ENCODE assay signal across 12 mouse cellular contexts in the genomic region with DNA sequence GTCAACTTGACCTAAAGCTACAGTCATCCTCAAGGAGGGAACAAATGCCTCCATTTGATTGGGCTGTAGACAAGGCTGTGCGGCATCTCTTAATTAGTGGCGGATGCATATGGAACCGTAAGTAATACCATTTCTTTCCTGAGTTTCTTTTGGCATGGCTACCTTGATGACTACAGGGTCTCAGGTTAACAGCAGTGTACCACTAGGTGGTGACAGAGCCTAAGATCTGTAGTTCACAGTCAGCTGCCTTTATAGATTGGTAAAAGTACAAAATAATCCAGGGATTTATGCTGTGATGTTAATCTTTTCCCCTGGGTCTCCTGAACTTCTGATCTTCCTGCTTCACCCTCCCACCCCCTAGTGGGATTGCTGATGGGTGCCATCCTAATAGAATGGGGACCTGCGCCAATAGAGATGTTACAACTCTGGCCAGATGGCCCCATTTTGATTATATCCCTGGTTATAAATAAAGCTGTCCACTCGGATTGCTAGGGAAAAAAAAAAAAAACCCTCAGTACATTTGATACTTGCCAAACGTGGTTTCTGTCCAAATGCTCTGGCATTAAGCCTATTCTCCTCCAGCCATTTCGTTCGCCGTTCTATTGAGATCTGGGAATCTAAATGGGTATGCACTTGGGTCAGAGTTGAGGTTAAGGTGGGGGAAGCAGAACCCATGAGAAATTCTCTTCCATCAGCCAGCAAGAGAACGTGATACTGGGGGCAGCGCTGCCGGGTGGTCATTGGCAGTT. TPM values are rescaled to one million over a fixed set of nuclear protein-coding genes. Genes with fewer than 3 reads are reported as not detected.
DNase-seq lines count a peak whose midpoint lies in the region; ATAC-seq and TF ChIP-seq lines count a peak whose summit lies in the region.
"Had no signal": no experiment of that assay in that cellular context is flagged by ENCODE, and none has a peak within 500 bp of the region (broad histone marks: within the 10 kb centered on the region; RNA-seq: fewer than 3 reads in every experiment).

No protein-coding gene starts in this region.

- H3K27ac ChIP-seq in heart, adult 2 months, result no peak overlapping the region
- H3K27ac ChIP-seq in midbrain, embryonic 11.5 days (ENCODE audit: low read depth, low read length), result no peak overlapping the region
- H3K27ac ChIP-seq in midbrain, embryonic 15.5 days, result no peak overlapping the region
- no peak overlapping the region for H3K27ac ChIP-seq in cortical plate, adult 2 months (ENCODE audit: insufficient read depth, low read length)

- intact Hi-C loops in heart, adult 2 months (cut with DNase I), result no loop called here

- DNase-seq in heart, adult 2 months, result no peak
- no peak for DNase-seq in heart, adult 18-20 months
- peak; percentile 71 for DNase-seq in midbrain, embryonic 11.5 days (ENCODE audit: low spot score, missing footprints)
- peak; percentile 2 for DNase-seq in Muller cell, postnatal 12 days (ENCODE audit: inconsistent ontology term)
- no peak for DNase-seq in ovary, postnatal 14 days (ENCODE audit: low spot score)
- no peak for DNase-seq in frontal cortex, postnatal 36 days (ENCODE audit: low spot score in 2 of 2)
- DNase-seq: kidney, adult 18-20 months; spleen, adult 18-20 months had no signal

- ATAC-seq in midbrain, embryonic 11.5 days (ENCODE audit: low FRiP score), result no peak
- no peak for ATAC-seq in midbrain, embryonic 15.5 days (replicated peaks)
- ATAC-seq: activated CD4-positive, CD25-positive, alpha-beta regulatory T cell, adult 4 months had no signal

- TF ChIP-seq POLR2A in heart, adult 2 months (IDR thresholded peaks at IDR 0.05; ENCODE audit: insufficient read depth, low read depth, low read length), result no peak
- TF ChIP-seq POLR2A in cortical plate, adult 2 months (IDR thresholded peaks at IDR 0.05; ENCODE audit: extremely low read depth, insufficient read depth, low read length), result no peak

- WGBS in heart, adult 2 months, result 63% methylated on average over 12 of the region's 12 CpGs
- WGBS in midbrain, embryonic 11.5 days, result 83% methylated on average over 12 of the region's 12 CpGs
- 79% methylated on average over 12 of the region's 12 CpGs for WGBS in midbrain, embryonic 15.5 days

- no peaks in the 10 kb centered on the region for H3K79me2 ChIP-seq in heart, adult 2 months (replicated peaks; ENCODE audit: control insufficient read depth, insufficient read depth, low read length)

- H3K4me2 ChIP-seq in midbrain, embryonic 11.5 days, result no peak overlapping the region
- no peak overlapping the region for H3K4me2 ChIP-seq in midbrain, embryonic 15.5 days

- no peaks in the 10 kb centered on the region for H3K36me3 ChIP-seq in heart, adult 2 months (ENCODE audit: control insufficient read depth, insufficient read depth, low read length)
- no peaks in the 10 kb centered on the region for H3K36me3 ChIP-seq in midbrain, embryonic 11.5 days (ENCODE audit: control insufficient read depth, insufficient read depth, low read length)
- no peaks in the 10 kb centered on the region for H3K36me3 ChIP-seq in midbrain, embryonic 15.5 days (replicated peaks)

- TF ChIP-seq EP300 in heart, adult 2 months (IDR thresholded peaks at IDR 0.05; ENCODE audit: insufficient read depth, low read depth, low read length), result no peak

- H3K4me3 ChIP-seq in heart, adult 2 months, result no peak overlapping the region
- no peak overlapping the region for H3K4me3 ChIP-seq in midbrain, embryonic 11.5 days (ENCODE audit: low read depth, low read length)
- H3K4me3 ChIP-seq in midbrain, embryonic 15.5 days, result no peak overlapping the region
- no peak overlapping the region for H3K4me3 ChIP-seq in cortical plate, adult 2 months (ENCODE audit: insufficient read depth, low read length)

- H3K4me1 ChIP-seq in heart, adult 2 months (ENCODE audit: control insufficient read depth, insufficient read depth, low read length), result no peaks in the 10 kb centered on the region
- H3K4me1 ChIP-seq in midbrain, embryonic 11.5 days (ENCODE audit: control insufficient read depth, insufficient read depth, low read length), result no peaks in the 10 kb centered on the region
- H3K4me1 ChIP-seq in midbrain, embryonic 15.5 days, result no peaks in the 10 kb centered on the region
- peaks cover 1% of the 10 kb centered on the region; the same call in 1 of the 2 replicates for H3K4me1 ChIP-seq in cortical plate, adult 2 months (ENCODE audit: control insufficient read depth, insufficient read depth, low read length)

- H3K27me3 ChIP-seq in heart, adult 2 months (ENCODE audit: control insufficient read depth, insufficient read depth, low read length), result no peaks in the 10 kb centered on the region
- H3K27me3 ChIP-seq in midbrain, embryonic 11.5 days (ENCODE audit: control insufficient read depth, insufficient read depth, low read length), result no peaks in the 10 kb centered on the region
- H3K27me3 ChIP-seq in midbrain, embryonic 15.5 days (replicated peaks), result no peaks in the 10 kb centered on the region

- peak; percentile 37 for TF ChIP-seq CTCF in heart, adult 2 months (IDR thresholded peaks at IDR 0.05)
- peak; percentile 25; the same call in 1 of the 2 replicates for TF ChIP-seq CTCF in cortical plate, adult 2 months (IDR thresholded peaks at IDR 0.05; ENCODE audit: extremely low read depth, insufficient read depth, low read length)

- H3K9ac ChIP-seq in heart, adult 2 months (ENCODE audit: low read depth, low read length), result no peak overlapping the region
- no peak overlapping the region for H3K9ac ChIP-seq in midbrain, embryonic 11.5 days (ENCODE audit: low read length)
- H3K9ac ChIP-seq in midbrain, embryonic 15.5 days, result no peak overlapping the region

- no peaks in the 10 kb centered on the region for H3K9me3 ChIP-seq in midbrain, embryonic 11.5 days (ENCODE audit: control insufficient read depth, low read length)
- no peaks in the 10 kb centered on the region for H3K9me3 ChIP-seq in midbrain, embryonic 15.5 days

RNA-seq across cellular contexts. Expression of a gene that starts 14.3 kb away (rescaled TPM):
- total RNA-seq in heart, adult 2 months (2021), result 1 to 10 TPM; 3.7 to 4.2 TPM
- polyA plus RNA-seq in heart, adult 2 months (2012; rRNA removed), result 5.2 and 11.0 TPM in 2 replicates
- 1 to 10 TPM; 2.3 to 4.7 TPM for total RNA-seq in heart, adult 18-20 months (2021)
- 84.3 and 87.3 TPM in 2 replicates for polyA plus RNA-seq in midbrain, embryonic 11.5 days (2014; fragmentation: Nextera tagmentation; extraction: Ambion mirVana)
- polyA plus RNA-seq in midbrain, embryonic 15.5 days (2015; fragmentation: Nextera tagmentation; extraction: Ambion mirVana), result 81.3 and 92.1 TPM in 2 replicates
- polyA plus RNA-seq in cortical plate, adult 2 months (2012; rRNA removed), result 96.6 and 101 TPM in 2 replicates

RNA-seq across cellular contexts. Expression of a gene that starts 37.9 kb away (rescaled TPM):
- total RNA-seq in heart, adult 2 months (2021), result under 1 TPM in 1 of 2 experiments, not detected in 1; 0.57 TPM
- 1.4 and 1.6 TPM in 2 replicates for polyA plus RNA-seq in heart, adult 2 months (2012; rRNA removed)
- total RNA-seq in heart, adult 18-20 months (2021), result under 1 TPM in 1 of 2 experiments, not detected in 1; 0.35 TPM
- polyA plus RNA-seq in midbrain, embryonic 11.5 days (2014; fragmentation: Nextera tagmentation; extraction: Ambion mirVana), result 0.42 and 0.43 TPM in 2 replicates
- 2.4 and 3.2 TPM in 2 replicates for polyA plus RNA-seq in midbrain, embryonic 15.5 days (2015; fragmentation: Nextera tagmentation; extraction: Ambion mirVana)
- 3.2 and 4.4 TPM in 2 replicates for polyA plus RNA-seq in cortical plate, adult 2 months (2012; rRNA removed)
- polyA plus RNA-seq: activated CD4-positive, CD25-positive, alpha-beta regulatory T cell, adult 4 months; liver, embryonic 16.5 days had no signal

Comparison
In these comparisons a context has a peak if more than half of its experiments do, and no peak if none do; other contexts are left out.
1. DNase-seq: peak in midbrain, embryonic 11.5 days (single experiment) and Muller cell, postnatal 12 days (single experiment); none in heart, adult 2 months (0 of 2), heart, adult 18-20 months (0 of 2), ovary, postnatal 14 days (single experiment) and frontal cortex, postnatal 36 days (0 of 2).